Mouse (Mus musculus) small intestine, adult 10 weeks (tissue): ENCODE measurements around the gene Vmn2r72. TPM values are rescaled to one million over a fixed set of nuclear protein-coding genes. Genes with fewer than 3 reads are reported as not detected.

Experiments
- polyA plus RNA-seq: library from polyadenylated mRNA; stranded (reverse); fragments of 350-450 nt; fragmentation: Illumina TruSeq; extraction: RNeasy Lipid Tissue Mini Kit (QIAGEN cat#74804); gene quantifications from one replicate; pipeline ENCODE4 v1.2.3, GENCODE M21; 2014; ENCODE audit warnings: low replicate concordance

The Vmn2r72 gene
- not detected for polyA plus RNA-seq

GRCm38 (mm10) chr7:85754997-85755396, at the start of gene Vmn2r72:
TSS of gene Vmn2r72 (minus strand) at chr7:85755097.

Other genes starting within 250 kb of the Vmn2r72 start
- gene Vmn2r71, start 192.0 kb downstream of the Vmn2r72 start, polyA plus RNA-seq, result not detected
- gene Vmn2r70, start 185.9 kb downstream of the Vmn2r72 start, polyA plus RNA-seq, result not detected
- not detected for gene Vmn2r73, start 121.2 kb upstream of the Vmn2r72 start, polyA plus RNA-seq
- not detected for gene Vmn2r74, start 206.5 kb upstream of the Vmn2r72 start, polyA plus RNA-seq